Mouse (Mus musculus): ENCODE measurements around the gene Gm4788.
"Not testable (repeated sequence)": the region's sequence is repeated elsewhere in the genome, so short reads cannot be mapped to it uniquely, and the experiment has no call there.

Gm4788 gene

GRCm38 (mm10) chr1:139781143-139781542, at the start of gene Gm4788:
Gene Gm4788, minus strand, starts transcription at chr1:139781243.
- no peak for DNase-seq (ENCODE audit: low read depth, low spot score)

GRCm38 (mm10) chr1:139808594-139808993, 27.6 kb upstream of the Gm4788 start:
- no peak for DNase-seq (ENCODE audit: low read depth, low spot score)

GRCm38 (mm10) chr1:139769913-139770312, 11.1 kb downstream of the Gm4788 start:
- not testable (repeated sequence) for DNase-seq (ENCODE audit: low read depth, low spot score)

GRCm38 (mm10) chr1:139716681-139717080, 64.4 kb downstream of the Gm4788 start:
- not testable (repeated sequence) for DNase-seq (ENCODE audit: low read depth, low spot score)

- not testable (repeated sequence) for DNase-seq (ENCODE audit: low read depth, low spot score)
Measured at GRCm38 (mm10) chr1:139716249-139716648, 64.8 kb downstream of the Gm4788 start.

- not testable (repeated sequence) for DNase-seq (ENCODE audit: low read depth, low spot score)
Measured at GRCm38 (mm10) chr1:139649921-139650320, 131.1 kb downstream of the Gm4788 start.

All from telencephalon, adult 2 months (tissue).